21 mouse cellular contexts compared by ENCODE assay signal in the genomic region with DNA sequence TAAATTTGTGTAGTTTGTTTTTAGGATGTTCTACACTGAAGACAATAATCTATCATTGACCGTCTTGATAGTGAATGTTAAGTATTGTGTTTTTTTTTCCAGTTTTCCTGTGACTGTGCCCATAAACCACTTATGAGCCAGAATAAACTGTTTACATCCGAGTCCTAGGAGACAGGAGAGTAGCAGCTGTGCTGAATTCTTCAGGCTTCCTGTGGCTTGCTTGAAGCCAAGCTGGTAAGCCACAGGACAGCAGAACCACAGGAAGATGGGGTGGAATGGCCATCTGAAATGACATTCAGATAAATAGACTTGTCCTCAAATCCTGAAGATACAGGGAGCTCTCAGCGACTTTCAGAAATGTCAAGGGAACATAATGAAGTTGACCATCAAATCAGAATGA.
DNase-seq lines count a peak whose midpoint lies in the region; TF ChIP-seq lines count a peak whose summit lies in the region.
"Had no signal": no experiment of that assay in that cellular context is flagged by ENCODE, and none has a peak within 500 bp of the region (broad histone marks: within the 10 kb centered on the region; RNA-seq: fewer than 3 reads in every experiment).

No protein-coding gene starts in this region.

- WGBS in lung, adult 2 months = 33% methylated on average over 3 of the region's 3 CpGs
- 43% methylated on average over 3 of the region's 3 CpGs for WGBS in heart, adult 2 months

- intact Hi-C loops in heart, adult 2 months (cut with DNase I) = no loop called here
- intact Hi-C loops in gastrocnemius, postnatal 36 days (cut with DNase I) = no loop called here

- TF ChIP-seq POLR2A in lung, adult 2 months (IDR thresholded peaks at IDR 0.05; ENCODE audit: borderline replicate concordance, extremely low read depth, low read depth, low read length) = no peak
- TF ChIP-seq POLR2A in myocyte (IDR thresholded peaks at IDR 0.05; ENCODE audit: insufficient read length, low read depth) = no peak
- TF ChIP-seq POLR2A in heart, adult 2 months (IDR thresholded peaks at IDR 0.05; ENCODE audit: insufficient read depth, low read depth, low read length) = no peak

- peaks cover 2% of the 10 kb centered on the region for H3K4me1 ChIP-seq in lung, adult 2 months (ENCODE audit: control insufficient read depth, insufficient read depth, low read length)
- H3K4me1 ChIP-seq in heart, adult 2 months (ENCODE audit: control insufficient read depth, insufficient read depth, low read length) = no peaks in the 10 kb centered on the region

- peak overlapping the region; percentile 4 for H3K4me2 ChIP-seq in myocyte (ENCODE audit: low read depth)

- no peaks in the 10 kb centered on the region for H3K79me2 ChIP-seq in myocyte (ENCODE audit: control insufficient read depth, insufficient read depth)
- no peaks in the 10 kb centered on the region for H3K79me2 ChIP-seq in heart, adult 2 months (replicated peaks; ENCODE audit: control insufficient read depth, insufficient read depth, low read length)

- DNase-seq in lung, postnatal 14 days = peak; percentile 4
- DNase-seq in lung, postnatal 4 days = no peak
- DNase-seq in lung, postnatal 36 days = peak; percentile 18
- no peak for DNase-seq in lung, adult 2 months
- peak; percentile 24 for DNase-seq in Muller cell, postnatal 12 days (ENCODE audit: inconsistent ontology term)
- no peak for DNase-seq in heart, adult 2 months
- DNase-seq in gastrocnemius, postnatal 36 days = no peak
- DNase-seq: adrenal gland, adult 2 months; adrenal gland, adult 8-10 months; adrenal gland, postnatal 10 days; adrenal gland, postnatal 14 days; adrenal gland, postnatal 25 days; adrenal gland, postnatal 36 days; B cell, adult 2 months; cerebellum, adult 11 months; cerebellum, adult 11-12 months; cerebellum, adult 18-20 months had no signal

- H3K27me3 ChIP-seq in myocyte (ENCODE audit: control insufficient read depth, insufficient read depth, insufficient read length) = no peaks in the 10 kb centered on the region
- no peaks in the 10 kb centered on the region for H3K27me3 ChIP-seq in heart, adult 2 months (ENCODE audit: control insufficient read depth, insufficient read depth, low read length)
- H3K27me3 ChIP-seq: CH12.LX, Patski had no signal

- no peak for TF ChIP-seq CTCF in lung, adult 2 months (IDR thresholded peaks at IDR 0.05; ENCODE audit: insufficient read depth, low read length)
- TF ChIP-seq CTCF in heart, adult 2 months (IDR thresholded peaks at IDR 0.05) = no peak

- no peaks in the 10 kb centered on the region for H3K36me3 ChIP-seq in myocyte (ENCODE audit: control insufficient read depth, insufficient read depth)
- H3K36me3 ChIP-seq in heart, adult 2 months (ENCODE audit: control insufficient read depth, insufficient read depth, low read length) = no peaks in the 10 kb centered on the region
- H3K36me3 ChIP-seq: G1E had no signal

- no peak overlapping the region for H3K9ac ChIP-seq in heart, adult 2 months (ENCODE audit: low read depth, low read length)

- H3ac ChIP-seq in myocyte (ENCODE audit: control insufficient read depth, insufficient read length) = no peak overlapping the region

- no peak overlapping the region for H3K27ac ChIP-seq in heart, adult 2 months

- H3K4me3 ChIP-seq in lung, adult 2 months (replicated peaks; ENCODE audit: extremely low read depth, low read depth, low read length) = no peak overlapping the region
- H3K4me3 ChIP-seq in myocyte = no peak overlapping the region
- no peak overlapping the region for H3K4me3 ChIP-seq in heart, adult 2 months

- TF ChIP-seq EP300 in heart, adult 2 months (IDR thresholded peaks at IDR 0.05; ENCODE audit: insufficient read depth, low read depth, low read length) = no peak

TF ChIP-seq in myocyte, 11 proteins besides CTCF, POLR2A, EP300 and RAD21:
- TF ChIP-seq TCF12 (IDR thresholded peaks at IDR 0.05; ENCODE audit: insufficient read depth, poor library complexity, severe bottlenecking) (no peak), POLR2AphosphoS2 (IDR thresholded peaks at IDR 0.05; ENCODE audit: insufficient read length, low read depth) (no peak), MYOD1 (IDR thresholded peaks at IDR 0.05; ENCODE audit: control insufficient read depth in 1 of 3, insufficient read length in 2 of 3, low read depth in 2 of 3) (peak; percentile 41 to 78 (median 77)), MYOG (IDR thresholded peaks at IDR 0.05; ENCODE audit: control insufficient read depth in 1 of 3, insufficient read depth in 1 of 3, insufficient read length in 2 of 3, low read depth in 2 of 3) (peak in 2 of 3 experiments; percentile 74 to 93), USF1 (IDR thresholded peaks at IDR 0.05; ENCODE audit: low read depth) (no peak), REST (IDR thresholded peaks at IDR 0.05; ENCODE audit: insufficient read depth, insufficient read length) (no peak), SRF (IDR thresholded peaks at IDR 0.05; ENCODE audit: control insufficient read depth, insufficient read length, low read depth) (no peak), CEBPB (IDR thresholded peaks at IDR 0.05; ENCODE audit: insufficient read depth, poor library complexity, severe bottlenecking) (no peak), E2F4 (IDR thresholded peaks at IDR 0.05; ENCODE audit: insufficient read depth) (no peak), MAX (IDR thresholded peaks at IDR 0.05; ENCODE audit: low read depth) (no peak), TCF3 (IDR thresholded peaks at IDR 0.05; ENCODE audit: insufficient read length, low read depth) (no peak)

Comparison
In these comparisons a context has a peak if more than half of its experiments do, and no peak if none do; other contexts are left out.
1. DNase-seq: peak in lung, postnatal 14 days (single experiment), lung, postnatal 36 days (single experiment) and Muller cell, postnatal 12 days (single experiment); none in lung, postnatal 4 days (0 of 2), lung, adult 2 months (single experiment), heart, adult 2 months (0 of 2) and gastrocnemius, postnatal 36 days (0 of 2).